Mouse (Mus musculus) CH12.LX (cell line): ENCODE data around the gene Pik3ca. TPM values are rescaled to one million over a fixed set of nuclear protein-coding genes. Genes with fewer than 3 reads are reported as not detected.

Experiments used
- DNase-seq: peaks from one replicate; pipeline ENCODE4 v3.0.0-alpha.2; 2013; ENCODE audit errors: extremely low read depth
- H3K27ac ChIP-seq: 2 replicates; pipeline ENCODE4 v1.5.1; 2012; ENCODE audit warnings: low read depth, mild to moderate bottlenecking, control low read depth, moderate library complexity; ENCODE audit not compliant: insufficient read depth
- H3K27me3 ChIP-seq: replicated peaks from 2 replicates; pipeline ENCODE3; 2012; ENCODE audit warnings: inconsistent platforms
- H3K36me3 ChIP-seq, 2 experiments: replicated peaks in 1 of 2; 2 replicates each; pipeline versions ENCODE3 to v1.6.1; 2012; ENCODE audit warnings: inconsistent platforms in 1 of 2, low read length in 1 of 2, mild to moderate bottlenecking in 1 of 2, mixed read lengths in 1 of 2, moderate library complexity in 1 of 2; ENCODE audit not compliant: control insufficient read depth in 1 of 2, insufficient read depth in 1 of 2
- H3K4me1 ChIP-seq, 2 experiments: 2 replicates each; pipeline ENCODE4 v1.6.1; 2012; ENCODE audit warnings: inconsistent platforms in 1 of 2, moderate library complexity in 1 of 2; ENCODE audit not compliant: insufficient read depth in 2 of 2, control insufficient read depth in 1 of 2
- H3K4me2 ChIP-seq: 2 replicates; pipeline ENCODE4 v1.6.1; 2012; ENCODE audit warnings: low read depth, mild to moderate bottlenecking, control low read depth; ENCODE audit not compliant: poor library complexity, insufficient read depth, severe bottlenecking
- H3K4me3 ChIP-seq, 3 experiments: fragments of 150-350 bp in 1 of 3; sonication (generic) in 1 of 3; replicated peaks in 1 of 3; 2 replicates each; pipeline versions ENCODE3 to v1.5.1; 2011 to 2012; ENCODE audit warnings: low read depth in 2 of 3, low read length in 2 of 3, mild to moderate bottlenecking in 2 of 3, moderate library complexity in 2 of 3, control low read depth in 1 of 3, improper control_type of control experiment in 1 of 3, inconsistent platforms in 1 of 3, mixed read lengths in 1 of 3; ENCODE audit not compliant: poor library complexity in 1 of 3
- H3K79me2 ChIP-seq: replicated peaks from 2 replicates; pipeline ENCODE4 v1.6.1; 2012; ENCODE audit warnings: mild to moderate bottlenecking, moderate library complexity; ENCODE audit not compliant: control insufficient read depth, poor library complexity, insufficient read depth, severe bottlenecking; ENCODE audit errors: extremely low read depth
- H3K9ac ChIP-seq: 2 replicates; pipeline ENCODE4 v1.6.1; 2012; ENCODE audit warnings: low read depth, mild to moderate bottlenecking, control low read depth, moderate library complexity; ENCODE audit not compliant: insufficient read depth
- H3K9me3 ChIP-seq: replicated peaks from 2 replicates; pipeline ENCODE3; 2012; ENCODE audit warnings: low read length, inconsistent platforms, mixed read lengths
- CHD2 ChIP-seq: IDR thresholded peaks from 2 replicates; pipeline ENCODE4 v1.6.1; 2011; ENCODE audit warnings: low read length, improper control_type of control experiment
- GABPA ChIP-seq: IDR thresholded peaks from 2 replicates; pipeline ENCODE4 v1.6.1; 2012; ENCODE audit warnings: low read depth, low read length, improper control_type of control experiment, inconsistent platforms; ENCODE audit not compliant: insufficient replicate concordance
- HCFC1 ChIP-seq: IDR thresholded peaks from 2 replicates; pipeline ENCODE4 v1.6.1; 2012; ENCODE audit warnings: low read depth, mild to moderate bottlenecking, inconsistent platforms, low read length, improper control_type of control experiment
- JUN ChIP-seq: IDR thresholded peaks from 2 replicates; pipeline ENCODE4 v1.6.1; 2011; ENCODE audit warnings: low read depth, mild to moderate bottlenecking, low read length, improper control_type of control experiment, moderate library complexity; ENCODE audit not compliant: insufficient read depth
- MAX ChIP-seq: IDR thresholded peaks from 2 replicates; pipeline ENCODE4 v1.6.1; 2011; ENCODE audit warnings: low read length, improper control_type of control experiment
- MYC ChIP-seq: IDR thresholded peaks from 2 replicates; pipeline ENCODE4 v1.6.1; 2011; ENCODE audit warnings: low read depth, mild to moderate bottlenecking, improper control_type of control experiment, low read length
- NELFE ChIP-seq: IDR thresholded peaks from 2 replicates; pipeline ENCODE4 v1.6.1; 2011; ENCODE audit warnings: low read depth, low read length, improper control_type of control experiment
- NRF1 ChIP-seq: IDR thresholded peaks from 2 replicates; pipeline ENCODE4 v1.6.1; 2014; ENCODE audit warnings: low read depth, mild to moderate bottlenecking, inconsistent platforms, low read length, improper control_type of control experiment, moderate library complexity
- PAX5 ChIP-seq: IDR thresholded peaks from 2 replicates; pipeline ENCODE4 v1.6.1; 2012; ENCODE audit warnings: low read length, inconsistent platforms, mixed read lengths
- POLR2AphosphoS2 ChIP-seq: IDR thresholded peaks from 2 replicates; pipeline ENCODE4 v1.6.1; 2011; ENCODE audit warnings: low read depth, low read length, improper control_type of control experiment
- RCOR1 ChIP-seq: conservative IDR thresholded peaks from 2 replicates; pipeline ENCODE4 v1.6.1; 2012; ENCODE audit warnings: low read depth, mild to moderate bottlenecking, inconsistent platforms, low read length, improper control_type of control experiment
- dilution Hi-C: fragments of 300-500 bp; cut with MboI; formaldehyde crosslinking; loops from 2 replicates; pipeline ENCODE4 v1.14.3; 2020; ENCODE audit warnings: low sequenced_read_pairs; ENCODE audit not compliant: extremely low pct_unique_long_range_greater_than_20kb, extremely low pct_ligation_motif_present
- in situ Hi-C: fragments of 300-500 bp; cut with MboI; formaldehyde crosslinking; loops from 3 replicates; pipeline ENCODE4 v1.14.3; 2019; ENCODE audit warnings: low sequenced_read_pairs, low pct_ligation_motif_present, low pct_unique_long_range_greater_than_20kb, mixed read lengths
- polyA plus RNA-seq: library from polyadenylated mRNA; unstranded; fragments of >175 nt; gene quantifications from 2 replicates; pipeline ENCODE4 v1.2.1, GENCODE M21; 2012; ENCODE audit warnings: low read depth; ENCODE audit not compliant: insufficient read length
- total RNA-seq, 2 experiments: library from RNA; depleted of rRNA; stranded (reverse); fragments of 300-350 nt in 1 of 2; fragments of >200 nt in 1 of 2; gene quantifications; 2 replicates each; pipeline ENCODE4 v1.2.3; 2012 to 2014

The Pik3ca gene
- total and polyA plus RNA-seq, 3 experiments = 19.1 to 26.5 (median 19.6) TPM

- H3K4me1 ChIP-seq = peaks cover 3 to 29% of the 10 kb centered on the region in 2 experiments
- peaks cover 17 to 58% of the 10 kb centered on the region in 2 experiments for H3K36me3 ChIP-seq
- dilution Hi-C loops (no loop called here), in situ Hi-C loops (loop anchor here (25.0 kb wide), 1 partner anchor 726 kb away; no protein-coding TSS in a partner anchor)
- H3K27ac ChIP-seq = no peak overlapping the region
- H3K4me3 ChIP-seq = no peak overlapping the region
- TF ChIP-seq HCFC1 = no peak
- no peak for TF ChIP-seq PAX5
- TF ChIP-seq POLR2AphosphoS2 = no peak
- no peak for TF ChIP-seq RCOR1
- no peak for TF ChIP-seq CHD2
- no peak for TF ChIP-seq NELFE
- TF ChIP-seq MYC = no peak
- TF ChIP-seq MAX = no peak
- TF ChIP-seq GABPA = no peak
- no peak for TF ChIP-seq NRF1
- no peak for TF ChIP-seq JUN
- TF ChIP-seq, all 38 proteins: peak for 0
- H3K9me3 ChIP-seq = no peaks in the 10 kb centered on the region
- H3K79me2 ChIP-seq = peaks cover 22% of the 10 kb centered on the region
- no peak overlapping the region for H3K4me2 ChIP-seq
- no peaks in the 10 kb centered on the region for H3K27me3 ChIP-seq
- H3K9ac ChIP-seq = no peak overlapping the region
- no peak for DNase-seq
Measured at GRCm38 (mm10) chr3:32513528-32513927, 116.1 kb downstream of the Pik3ca start.

Other genes starting within 250 kb of the Pik3ca start
- gene Zmat3, start 31.7 kb upstream of the Pik3ca start, total RNA-seq (2012; rRNA removed) = 18.6 and 21.6 TPM in 2 replicates
- 8.0 and 13.4 TPM in 2 replicates for gene Zmat3, start 31.7 kb upstream of the Pik3ca start, total RNA-seq (2014; rRNA removed)
- 13.4 and 17.2 TPM in 2 replicates for gene Zmat3, start 31.7 kb upstream of the Pik3ca start, polyA plus RNA-seq
- 1.0 and 1.3 TPM in 2 replicates for gene Kcnmb3, start 94.6 kb downstream of the Pik3ca start, total RNA-seq (2012; rRNA removed)
- gene Kcnmb3, start 94.6 kb downstream of the Pik3ca start, total RNA-seq (2014; rRNA removed) = 2.2 and 2.4 TPM in 2 replicates
- 4.7 and 5.2 TPM in 2 replicates for gene Kcnmb3, start 94.6 kb downstream of the Pik3ca start, polyA plus RNA-seq
- gene Zfp639, start 112.6 kb downstream of the Pik3ca start, total RNA-seq (2012; rRNA removed) = 40.9 and 43.2 TPM in 2 replicates
- gene Zfp639, start 112.6 kb downstream of the Pik3ca start, total RNA-seq (2014; rRNA removed) = 96.3 and 101 TPM in 2 replicates
- gene Zfp639, start 112.6 kb downstream of the Pik3ca start, polyA plus RNA-seq = 40.3 and 45.5 TPM in 2 replicates
- 16.6 and 18.1 TPM in 2 replicates for gene Mfn1, start 131.8 kb downstream of the Pik3ca start, total RNA-seq (2012; rRNA removed)
- 25.6 and 37.0 TPM in 2 replicates for gene Mfn1, start 131.8 kb downstream of the Pik3ca start, total RNA-seq (2014; rRNA removed)
- 27.4 and 43.8 TPM in 2 replicates for gene Mfn1, start 131.8 kb downstream of the Pik3ca start, polyA plus RNA-seq
- gene Gnb4, start 218.9 kb downstream of the Pik3ca start, total RNA-seq (2012; rRNA removed) = 1.8 and 5.0 TPM in 2 replicates
- 0.38 and 0.50 TPM in 2 replicates for gene Gnb4, start 218.9 kb downstream of the Pik3ca start, total RNA-seq (2014; rRNA removed)
- 0.38 and 0.41 TPM in 2 replicates for gene Gnb4, start 218.9 kb downstream of the Pik3ca start, polyA plus RNA-seq